Mouse (Mus musculus): Measurements from ENCODE around the gene Nfix. TPM values are rescaled to one million over a fixed set of nuclear protein-coding genes. Genes with fewer than 3 reads are reported as not detected.

Nfix gene
- polyA plus RNA-seq, 1 experiment, result not detected

- H3K27ac ChIP-seq (ENCODE audit: insufficient read depth, low read depth, low read length), result no peak within 1 kb of the TSS
- H3K4me1 ChIP-seq (ENCODE audit: control insufficient read depth, insufficient read depth, low read length), result peaks cover 4% of the 10 kb centered on the region
- peak within 1 kb of the TSS; percentile 63 for H3K4me3 ChIP-seq (ENCODE audit: insufficient read depth, low read depth, low read length)
- peak; percentile 43; the same call in 1 of the 2 replicates for TF ChIP-seq POLR2A (IDR thresholded peaks at IDR 0.05; ENCODE audit: insufficient read depth, low read depth, low read length)
- no peak for TF ChIP-seq CTCF (IDR thresholded peaks at IDR 0.05; ENCODE audit: insufficient read depth, low read depth, low read length)
- WGBS, result under 1% methylated on average over 48 of the region's 55 CpGs
Measured at GRCm38 (mm10) chr8:84840248-84840999, 40.3 kb upstream of the Nfix start, which contains the start of gene Rad23a. Gene Rad23a, minus strand, starts transcription at chr8:84840665.

GRCm38 (mm10) chr8:84839875-84840247, 39.7 kb upstream of the Nfix start:
- Histone ChIP-seq H3K27ac (ENCODE audit: insufficient read depth, low read depth, low read length) (no peak overlapping the region), H3K4me1 (ENCODE audit: control insufficient read depth, insufficient read depth, low read length) (peaks cover 4% of the 10 kb centered on the region), H3K4me3 (ENCODE audit: insufficient read depth, low read depth, low read length) (peak overlapping the region; percentile 63)
- 2% methylated on average over 7 of the region's 7 CpGs for WGBS
- no peak for TF ChIP-seq CTCF (IDR thresholded peaks at IDR 0.05; ENCODE audit: insufficient read depth, low read depth, low read length)
- TF ChIP-seq POLR2A (IDR thresholded peaks at IDR 0.05; ENCODE audit: insufficient read depth, low read depth, low read length), result no peak

- no peak for TF ChIP-seq CTCF (IDR thresholded peaks at IDR 0.05; ENCODE audit: insufficient read depth, low read depth, low read length)
- no peak for TF ChIP-seq POLR2A (IDR thresholded peaks at IDR 0.05; ENCODE audit: insufficient read depth, low read depth, low read length)
- Histone ChIP-seq H3K4me3 (ENCODE audit: insufficient read depth, low read depth, low read length) (no peak overlapping the region), H3K27ac (ENCODE audit: insufficient read depth, low read depth, low read length) (no peak overlapping the region), H3K4me1 (ENCODE audit: control insufficient read depth, insufficient read depth, low read length) (peaks cover under 1% of the 10 kb centered on the region)
- 87% methylated on average over 2 of the region's 2 CpGs for WGBS
Measured at GRCm38 (mm10) chr8:84839411-84839810, 39.3 kb upstream of the Nfix start.

GRCm38 (mm10) chr8:84838513-84838912, 38.4 kb upstream of the Nfix start:
- Histone ChIP-seq H3K4me1 (ENCODE audit: control insufficient read depth, insufficient read depth, low read length) (no peaks in the 10 kb centered on the region), H3K4me3 (ENCODE audit: insufficient read depth, low read depth, low read length) (no peak overlapping the region), H3K27ac (ENCODE audit: insufficient read depth, low read depth, low read length) (no peak overlapping the region)
- 79% methylated on average over 5 of the region's 5 CpGs for WGBS
- no peak for TF ChIP-seq POLR2A (IDR thresholded peaks at IDR 0.05; ENCODE audit: insufficient read depth, low read depth, low read length)
- TF ChIP-seq CTCF (IDR thresholded peaks at IDR 0.05; ENCODE audit: insufficient read depth, low read depth, low read length), result no peak

- 83% methylated on average over 15 of the region's 15 CpGs for WGBS
- H3K4me1 ChIP-seq (ENCODE audit: control insufficient read depth, insufficient read depth, low read length), result no peaks in the 10 kb centered on the region
- no peak overlapping the region for H3K27ac ChIP-seq (ENCODE audit: insufficient read depth, low read depth, low read length)
- no peak overlapping the region for H3K4me3 ChIP-seq (ENCODE audit: insufficient read depth, low read depth, low read length)
- TF ChIP-seq CTCF (IDR thresholded peaks at IDR 0.05; ENCODE audit: insufficient read depth, low read depth, low read length), result no peak
- TF ChIP-seq POLR2A (IDR thresholded peaks at IDR 0.05; ENCODE audit: insufficient read depth, low read depth, low read length), result no peak
Measured at GRCm38 (mm10) chr8:84837912-84838470, 37.8 kb upstream of the Nfix start.

GRCm38 (mm10) chr8:84837149-84837911, 37.2 kb upstream of the Nfix start:
- 70% methylated on average over 8 of the region's 8 CpGs for WGBS
- TF ChIP-seq CTCF (IDR thresholded peaks at IDR 0.05; ENCODE audit: insufficient read depth, low read depth, low read length), result no peak
- TF ChIP-seq POLR2A (IDR thresholded peaks at IDR 0.05; ENCODE audit: insufficient read depth, low read depth, low read length), result no peak
- no peaks in the 10 kb centered on the region for H3K4me1 ChIP-seq (ENCODE audit: control insufficient read depth, insufficient read depth, low read length)
- H3K4me3 ChIP-seq (ENCODE audit: insufficient read depth, low read depth, low read length), result no peak overlapping the region
- H3K27ac ChIP-seq (ENCODE audit: insufficient read depth, low read depth, low read length), result no peak overlapping the region

GRCm38 (mm10) chr8:84834866-84835855, 35.0 kb upstream of the Nfix start:
- no peak overlapping the region for H3K27ac ChIP-seq (ENCODE audit: insufficient read depth, low read depth, low read length)
- peaks cover 2% of the 10 kb centered on the region; the same call in 1 of the 2 replicates for H3K4me1 ChIP-seq (ENCODE audit: control insufficient read depth, insufficient read depth, low read length)
- WGBS, result 34% methylated on average over 10 of the region's 10 CpGs
- H3K4me3 ChIP-seq (ENCODE audit: insufficient read depth, low read depth, low read length), result no peak overlapping the region
- TF ChIP-seq CTCF (IDR thresholded peaks at IDR 0.05; ENCODE audit: insufficient read depth, low read depth, low read length), result no peak
- TF ChIP-seq POLR2A (IDR thresholded peaks at IDR 0.05; ENCODE audit: insufficient read depth, low read depth, low read length), result no peak

Data from olfactory bulb, adult 2 months (tissue).